In the genomic region with DNA sequence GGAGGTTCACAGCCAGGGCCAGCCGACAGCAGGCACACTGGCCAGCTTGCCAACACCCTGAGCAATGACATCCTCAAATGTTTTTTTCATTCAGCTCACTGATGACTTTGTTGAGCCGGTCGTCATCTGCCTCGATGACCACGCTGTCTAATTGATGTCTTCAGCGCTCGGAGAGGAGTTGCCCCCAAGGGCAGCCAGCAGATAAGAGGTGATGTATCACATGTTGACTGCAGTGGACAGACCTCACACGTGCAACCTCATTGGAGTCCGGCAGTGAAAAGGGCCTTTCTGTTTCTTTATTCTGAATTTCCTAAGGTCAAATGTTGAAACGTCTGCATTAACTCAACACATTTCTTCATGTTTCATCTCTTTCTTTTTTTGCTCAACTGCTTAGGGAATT, we compare ENCODE assay signal across 18 mouse cellular contexts.
"Had no signal": no experiment of that assay in that cellular context is flagged by ENCODE, and none has a peak within 500 bp of the region (broad histone marks: within the 10 kb centered on the region; RNA-seq: fewer than 3 reads in every experiment).

No protein-coding gene starts in this region.

- H3K36me3 ChIP-seq: limb, embryonic 12.5 days; limb, embryonic 15.5 days; liver, embryonic 12.5 days; liver, embryonic 15.5 days; stomach, embryonic 15.5 days had no signal

- ATAC-seq: liver, embryonic 12.5 days; lung, postnatal 0 days had no signal

- H3K27me3 ChIP-seq: limb, embryonic 12.5 days; limb, embryonic 15.5 days; liver, embryonic 15.5 days; stomach, embryonic 15.5 days had no signal

- H3K4me3 ChIP-seq: layer of hippocampus, adult 2 months; left cerebral cortex, adult 2 months; limb, embryonic 12.5 days; limb, embryonic 15.5 days; liver, embryonic 12.5 days; liver, embryonic 15.5 days; stomach, embryonic 15.5 days had no signal

- H3K4me2 ChIP-seq: limb, embryonic 12.5 days; limb, embryonic 15.5 days; liver, embryonic 12.5 days; liver, embryonic 15.5 days; midbrain, embryonic 11.5 days; stomach, embryonic 15.5 days had no signal

- H3K9me3 ChIP-seq: limb, embryonic 12.5 days; limb, embryonic 15.5 days; liver, embryonic 12.5 days; liver, embryonic 15.5 days; stomach, embryonic 15.5 days had no signal

- H3K9ac ChIP-seq: limb, embryonic 12.5 days; limb, embryonic 15.5 days; liver, embryonic 12.5 days; liver, embryonic 15.5 days; stomach, embryonic 15.5 days had no signal

- H3K27ac ChIP-seq: kidney, postnatal 0 days; layer of hippocampus, adult 2 months; left cerebral cortex, adult 2 months; limb, embryonic 12.5 days; limb, embryonic 15.5 days; liver, embryonic 12.5 days; liver, embryonic 15.5 days; stomach, embryonic 15.5 days had no signal

- DNase-seq: kidney, adult 2 months; kidney, postnatal 25 days; layer of hippocampus, adult 9-11 months; lung, adult 18-20 months; lung, postnatal 4 days; midbrain, embryonic 14.5 days; right cerebral cortex, postnatal 25 days; spleen, adult 18-20 months had no signal

- H3K4me1 ChIP-seq: limb, embryonic 12.5 days; limb, embryonic 15.5 days; liver, embryonic 12.5 days; stomach, embryonic 15.5 days had no signal
